Mouse (Mus musculus): ENCODE measurements at regions not wholly inside any gene's neighbourhood (a gene's known extent, or its start where the extent isn't known, plus 50 kb on each side); places are given as distances from the start of the nearest gene placed in this dataset.

GRCm38 (mm10) chr1:185519811-185520210 lies 65.2 kb downstream of the Slc30a10 start:
- TF ChIP-seq CTCF (IDR thresholded peaks at IDR 0.05; ENCODE audit: low read depth) = no peak
- 26% methylated on average over 3 of the region's 3 CpGs for WGBS
- Histone ChIP-seq H3K9me3 (ENCODE audit: control insufficient read depth) (no peaks in the 10 kb centered on the region), H3K27ac (ENCODE audit: low read depth, low read length) (no peak overlapping the region), H3K36me3 (ENCODE audit: control insufficient read depth, insufficient read depth) (no peaks in the 10 kb centered on the region), H3K9ac (ENCODE audit: low read depth, low read length) (no peak overlapping the region), H3K27me3 (replicated peaks; ENCODE audit: control insufficient read depth, insufficient read depth, low read length) (no peaks in the 10 kb centered on the region), H3K4me3 (ENCODE audit: low read depth, low read length) (no peak overlapping the region), H3K4me1 (replicated peaks; ENCODE audit: control insufficient read depth, insufficient read depth, low read length) (no peaks in the 10 kb centered on the region), H3K4me2 (replicated peaks; ENCODE audit: low read depth) (no peak overlapping the region)
- ATAC-seq = no peak

- Histone ChIP-seq H3K27me3 (replicated peaks; ENCODE audit: control insufficient read depth, insufficient read depth, low read length) (no peaks in the 10 kb centered on the region), H3K4me3 (ENCODE audit: low read depth, low read length) (no peak overlapping the region), H3K36me3 (ENCODE audit: control insufficient read depth, insufficient read depth) (no peaks in the 10 kb centered on the region), H3K27ac (ENCODE audit: low read depth, low read length) (no peak overlapping the region), H3K9ac (ENCODE audit: low read depth, low read length) (no peak overlapping the region), H3K4me2 (replicated peaks; ENCODE audit: low read depth) (no peak overlapping the region), H3K4me1 (replicated peaks; ENCODE audit: control insufficient read depth, insufficient read depth, low read length) (no peaks in the 10 kb centered on the region), H3K9me3 (ENCODE audit: control insufficient read depth) (no peaks in the 10 kb centered on the region)
- WGBS = 71% methylated on average over 10 of the region's 10 CpGs
- ATAC-seq = no peak
- no peak for TF ChIP-seq CTCF (IDR thresholded peaks at IDR 0.05; ENCODE audit: low read depth)
These were observed 69.4 kb downstream of the Slc30a10 start for GRCm38 (mm10) chr1:185524020-185524419.

- no peak overlapping the region for H3K4me3 ChIP-seq (ENCODE audit: low read depth, low read length)
- no peaks in the 10 kb centered on the region for H3K36me3 ChIP-seq (ENCODE audit: control insufficient read depth, insufficient read depth)
- TF ChIP-seq CTCF (IDR thresholded peaks at IDR 0.05; ENCODE audit: low read depth) = no peak
- no peaks in the 10 kb centered on the region for H3K4me1 ChIP-seq (replicated peaks; ENCODE audit: control insufficient read depth, insufficient read depth, low read length)
- whole genome bisulfite sequencing = 92% methylated on average over 5 of the region's 5 CpGs
- H3K9me3 ChIP-seq (ENCODE audit: control insufficient read depth) = no peaks in the 10 kb centered on the region
- H3K4me2 ChIP-seq (replicated peaks; ENCODE audit: low read depth) = no peak overlapping the region
- no peak for ATAC-seq
- H3K27me3 ChIP-seq (replicated peaks; ENCODE audit: control insufficient read depth, insufficient read depth, low read length) = no peaks in the 10 kb centered on the region
- no peak overlapping the region for H3K27ac ChIP-seq (ENCODE audit: low read depth, low read length)
- no peak overlapping the region for H3K9ac ChIP-seq (ENCODE audit: low read depth, low read length)
These were observed 78.8 kb downstream of the Slc30a10 start for GRCm38 (mm10) chr1:185533471-185533870.

- no peak overlapping the region for H3K4me2 ChIP-seq (replicated peaks; ENCODE audit: low read depth)
- no peak for TF ChIP-seq CTCF (IDR thresholded peaks at IDR 0.05; ENCODE audit: low read depth)
- no peak overlapping the region for H3K27ac ChIP-seq (ENCODE audit: low read depth, low read length)
- no peak overlapping the region for H3K9ac ChIP-seq (ENCODE audit: low read depth, low read length)
- no peak for ATAC-seq
- H3K27me3 ChIP-seq (replicated peaks; ENCODE audit: control insufficient read depth, insufficient read depth, low read length) = no peaks in the 10 kb centered on the region
- WGBS = 91% methylated on average over 1 of the region's 1 CpGs
- H3K4me3 ChIP-seq (ENCODE audit: low read depth, low read length) = no peak overlapping the region
- H3K36me3 ChIP-seq (ENCODE audit: control insufficient read depth, insufficient read depth) = no peaks in the 10 kb centered on the region
- H3K9me3 ChIP-seq (ENCODE audit: control insufficient read depth) = no peaks in the 10 kb centered on the region
- H3K4me1 ChIP-seq (replicated peaks; ENCODE audit: control insufficient read depth, insufficient read depth, low read length) = no peaks in the 10 kb centered on the region
These were observed 79.5 kb downstream of the Slc30a10 start for GRCm38 (mm10) chr1:185534129-185534528.

GRCm38 (mm10) chr1:185535321-185535720 lies 80.7 kb downstream of the Slc30a10 start:
- ATAC-seq = no peak
- Histone ChIP-seq H3K9ac (ENCODE audit: low read depth, low read length) (no peak overlapping the region), H3K4me3 (ENCODE audit: low read depth, low read length) (no peak overlapping the region), H3K9me3 (ENCODE audit: control insufficient read depth) (no peaks in the 10 kb centered on the region), H3K4me2 (replicated peaks; ENCODE audit: low read depth) (no peak overlapping the region), H3K27ac (ENCODE audit: low read depth, low read length) (no peak overlapping the region), H3K36me3 (ENCODE audit: control insufficient read depth, insufficient read depth) (no peaks in the 10 kb centered on the region), H3K27me3 (replicated peaks; ENCODE audit: control insufficient read depth, insufficient read depth, low read length) (no peaks in the 10 kb centered on the region), H3K4me1 (replicated peaks; ENCODE audit: control insufficient read depth, insufficient read depth, low read length) (no peaks in the 10 kb centered on the region)
- no peak for TF ChIP-seq CTCF (IDR thresholded peaks at IDR 0.05; ENCODE audit: low read depth)
- WGBS = 80% methylated on average over 6 of the region's 6 CpGs

GRCm38 (mm10) chr1:185537236-185537635 lies 82.6 kb downstream of the Slc30a10 start:
- 91% methylated on average over 4 of the region's 4 CpGs for WGBS

GRCm38 (mm10) chr1:185539458-185539857 lies 84.8 kb downstream of the Slc30a10 start:
- Histone ChIP-seq H3K4me1 (replicated peaks; ENCODE audit: control insufficient read depth, insufficient read depth, low read length) (no peaks in the 10 kb centered on the region), H3K9me3 (ENCODE audit: control insufficient read depth) (peaks cover 7% of the 10 kb centered on the region; the same call in 1 of the 2 replicates), H3K27me3 (replicated peaks; ENCODE audit: control insufficient read depth, insufficient read depth, low read length) (no peaks in the 10 kb centered on the region), H3K4me3 (ENCODE audit: low read depth, low read length) (no peak overlapping the region), H3K27ac (ENCODE audit: low read depth, low read length) (no peak overlapping the region), H3K36me3 (ENCODE audit: control insufficient read depth, insufficient read depth) (no peaks in the 10 kb centered on the region), H3K9ac (ENCODE audit: low read depth, low read length) (no peak overlapping the region), H3K4me2 (replicated peaks; ENCODE audit: low read depth) (no peak overlapping the region)
- no peak for TF ChIP-seq CTCF (IDR thresholded peaks at IDR 0.05; ENCODE audit: low read depth)
- no peak for ATAC-seq
- WGBS = 59% methylated on average over 1 of the region's 1 CpGs

More at GRCm38 (mm10) chr1:185537236-185537635, 82.6 kb downstream of the Slc30a10 start:
- Histone ChIP-seq H3K9me3 (ENCODE audit: control insufficient read depth) (no peaks in the 10 kb centered on the region), H3K4me3 (ENCODE audit: low read depth, low read length) (no peak overlapping the region), H3K4me2 (replicated peaks; ENCODE audit: low read depth) (no peak overlapping the region), H3K27me3 (replicated peaks; ENCODE audit: control insufficient read depth, insufficient read depth, low read length) (no peaks in the 10 kb centered on the region), H3K9ac (ENCODE audit: low read depth, low read length) (no peak overlapping the region), H3K4me1 (replicated peaks; ENCODE audit: control insufficient read depth, insufficient read depth, low read length) (no peaks in the 10 kb centered on the region), H3K27ac (ENCODE audit: low read depth, low read length) (no peak overlapping the region), H3K36me3 (ENCODE audit: control insufficient read depth, insufficient read depth) (no peaks in the 10 kb centered on the region)
- ATAC-seq = no peak
- TF ChIP-seq CTCF (IDR thresholded peaks at IDR 0.05; ENCODE audit: low read depth) = no peak

Data from intestine, postnatal 0 days (tissue).